Mouse (Mus musculus) E14TG2a.4 (cell line): Measurements from ENCODE around the gene Srgap2.

ENCODE experiments used
- CTCF ChIP-seq: conservative IDR thresholded peaks from 2 replicates; pipeline ENCODE4 v1.5.1; 2014; ENCODE audit warnings: low read length
- POU5F1 ChIP-seq: IDR thresholded peaks from 2 replicates; pipeline ENCODE4 v1.6.1; 2014; ENCODE audit warnings: low read length, borderline replicate concordance

DNA sequence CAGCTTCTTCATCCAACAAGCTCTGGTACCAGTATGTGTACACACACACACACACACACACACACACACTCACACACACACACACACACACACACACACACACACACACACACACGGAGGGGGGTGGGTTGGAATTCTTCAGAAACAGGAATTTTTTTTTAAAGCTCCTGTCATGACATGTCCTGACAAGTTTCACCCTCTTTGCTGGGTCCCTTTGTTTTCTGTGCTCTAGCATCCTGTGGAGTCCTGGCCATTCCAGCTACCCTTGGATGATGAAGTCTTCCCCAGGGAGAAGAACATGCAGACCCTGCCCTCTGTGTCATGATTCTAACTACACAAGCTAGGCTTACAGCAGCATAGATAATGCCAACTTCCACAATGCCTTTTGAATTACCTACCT, 13.0 kb downstream of the Srgap2 start:
- no peak for TF ChIP-seq POU5F1
- TF ChIP-seq CTCF, result no peak
